Mouse (Mus musculus): ENCODE measurements at regions not wholly inside any gene's neighbourhood (a gene's known extent, or its start where the extent isn't known, plus 50 kb on each side); places are given as distances from the start of the nearest gene placed in this dataset.
A peak's percentile ranks its signal among the peaks of the same experiment; 100 is the strongest.

DNA sequence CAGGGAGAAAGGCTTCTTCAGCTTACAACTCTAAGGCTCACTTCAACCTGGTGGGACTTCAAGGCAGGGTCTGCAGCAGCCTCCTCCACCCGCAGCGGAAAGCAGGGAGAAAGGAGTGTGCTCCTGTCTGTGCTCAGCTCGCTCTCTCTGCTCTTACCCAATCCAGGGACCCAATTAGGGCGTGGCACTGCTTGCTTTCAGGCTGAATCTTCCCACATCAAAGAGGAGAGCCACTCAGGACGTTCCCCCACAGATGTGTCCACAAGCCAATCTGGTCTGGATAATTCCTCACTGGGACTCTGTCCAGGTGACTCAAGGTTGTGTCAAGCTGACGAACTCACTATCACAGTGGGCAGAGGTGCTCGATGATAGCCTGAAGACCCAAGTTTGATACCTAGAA, 72.0 kb upstream of the Zbtb40 start:
- no peaks in the 10 kb centered on the region for H3K36me3 ChIP-seq (replicated peaks; ENCODE audit: low read length)
- TF ChIP-seq GATA1 (IDR thresholded peaks at IDR 0.05; ENCODE audit: borderline replicate concordance, low read length) (no peak), FLI1 (IDR thresholded peaks at IDR 0.05; ENCODE audit: low read length) (no peak)
- H3K4me1 ChIP-seq: peaks cover 9% of the 10 kb centered on the region; the same call in 1 of the 2 replicates
- H3K9me3 ChIP-seq: no peaks in the 10 kb centered on the region
- peaks cover 65% of the 10 kb centered on the region for H3K27me3 ChIP-seq (replicated peaks)
- no peak overlapping the region for H3K4me3 ChIP-seq (replicated peaks)

DNA sequence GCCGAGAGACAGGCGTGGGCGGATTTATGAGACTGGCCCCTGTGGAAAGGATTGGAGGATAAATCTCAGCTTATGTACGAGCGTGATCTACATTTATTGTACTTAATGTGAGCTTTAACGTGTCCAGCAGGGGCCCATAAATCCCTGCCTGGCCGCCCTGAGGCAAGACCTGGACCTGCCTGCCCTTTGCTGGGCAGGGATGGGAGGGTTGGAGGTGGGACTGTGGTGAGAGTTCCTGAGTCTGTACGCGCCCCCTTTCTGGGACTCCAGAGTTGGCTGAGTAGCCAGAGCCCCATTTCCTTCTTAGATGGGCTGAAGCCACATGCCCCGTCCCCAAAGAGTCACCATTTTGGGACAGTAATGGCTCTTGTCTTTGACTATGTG, 69.7 kb upstream of the Zbtb40 start:
- no peaks in the 10 kb centered on the region for H3K9me3 ChIP-seq
- no peak overlapping the region for H3K4me3 ChIP-seq (replicated peaks)
- H3K4me1 ChIP-seq: peaks cover 9% of the 10 kb centered on the region; the same call in 1 of the 2 replicates
- H3K27me3 ChIP-seq (replicated peaks): peaks cover 59% of the 10 kb centered on the region
- H3K36me3 ChIP-seq (replicated peaks; ENCODE audit: low read length): no peaks in the 10 kb centered on the region
- no peak for TF ChIP-seq GATA1 (IDR thresholded peaks at IDR 0.05; ENCODE audit: borderline replicate concordance, low read length)
- TF ChIP-seq FLI1 (IDR thresholded peaks at IDR 0.05; ENCODE audit: low read length): no peak

- H3K27me3 ChIP-seq (replicated peaks): peaks cover 65% of the 10 kb centered on the region
- no peaks in the 10 kb centered on the region for H3K36me3 ChIP-seq (replicated peaks; ENCODE audit: low read length)
- peaks cover 9% of the 10 kb centered on the region; the same call in 1 of the 2 replicates for H3K4me1 ChIP-seq
- H3K9me3 ChIP-seq: no peaks in the 10 kb centered on the region
- TF ChIP-seq GATA1 (IDR thresholded peaks at IDR 0.05; ENCODE audit: borderline replicate concordance, low read length): no peak
- peak overlapping the region; percentile 42 for H3K4me3 ChIP-seq (replicated peaks)
These were observed 69.1 kb upstream of the Zbtb40 start for GRCm38 (mm10) chr4:137117471-137118331.

DNA sequence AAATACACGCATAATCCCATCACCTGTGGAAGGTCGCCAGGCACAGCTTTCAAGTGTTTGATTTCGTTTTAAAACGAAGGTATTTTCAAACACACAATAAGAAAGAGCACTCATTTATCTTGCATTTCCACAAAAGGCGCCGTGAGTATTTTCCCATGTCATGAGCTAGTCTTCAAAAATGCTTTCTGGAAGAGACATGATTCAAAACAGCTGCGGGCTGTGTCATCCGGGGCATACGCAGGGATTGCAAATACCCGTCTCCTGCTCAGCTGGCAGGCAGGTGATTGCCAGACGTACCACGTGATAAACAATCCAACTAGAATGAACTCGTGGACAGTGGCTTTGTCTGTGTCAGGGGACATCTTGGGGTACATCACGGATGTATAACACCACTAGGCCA, 66.5 kb upstream of the Zbtb40 start:
- peaks cover 79% of the 10 kb centered on the region for H3K27me3 ChIP-seq (replicated peaks)
- no peak for TF ChIP-seq FLI1 (IDR thresholded peaks at IDR 0.05; ENCODE audit: low read length)
- no peak for TF ChIP-seq GATA1 (IDR thresholded peaks at IDR 0.05; ENCODE audit: borderline replicate concordance, low read length)

DNA sequence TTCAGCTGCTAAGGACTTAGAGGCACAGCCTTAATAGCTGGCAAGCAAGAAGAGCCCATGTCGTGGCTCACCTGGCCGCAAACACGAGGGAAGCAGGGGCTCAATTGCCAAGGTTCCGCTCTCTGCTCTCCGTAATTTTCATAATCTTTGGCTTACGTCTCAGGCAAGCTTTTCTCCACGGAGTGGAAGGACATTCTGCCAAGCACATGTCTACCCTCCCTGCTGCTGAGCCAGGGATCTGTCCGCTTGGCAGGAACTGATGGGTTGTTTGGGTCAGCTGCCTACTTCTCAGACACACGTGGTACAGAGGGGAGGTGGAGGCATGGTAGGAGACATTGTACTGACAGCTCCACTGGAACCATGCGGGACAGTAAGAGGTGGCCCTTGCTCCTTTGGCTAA, 61.7 kb upstream of the Zbtb40 start:
- no peaks in the 10 kb centered on the region for H3K36me3 ChIP-seq (replicated peaks; ENCODE audit: low read length)
- H3K4me1 ChIP-seq: no peaks in the 10 kb centered on the region
- no peak overlapping the region for H3K4me3 ChIP-seq (replicated peaks)
- H3K9me3 ChIP-seq: peaks cover 21% of the 10 kb centered on the region
- peaks cover 72% of the 10 kb centered on the region for H3K27me3 ChIP-seq (replicated peaks)
- TF ChIP-seq FLI1 (IDR thresholded peaks at IDR 0.05; ENCODE audit: low read length): no peak
- no peak for TF ChIP-seq GATA1 (IDR thresholded peaks at IDR 0.05; ENCODE audit: borderline replicate concordance, low read length)

More for the DNA sequence above, 66.5 kb upstream of the Zbtb40 start:
- peaks cover 9% of the 10 kb centered on the region; the same call in 1 of the 2 replicates for H3K4me1 ChIP-seq
- peaks cover 17% of the 10 kb centered on the region for H3K9me3 ChIP-seq
- no peaks in the 10 kb centered on the region for H3K36me3 ChIP-seq (replicated peaks; ENCODE audit: low read length)
- no peak overlapping the region for H3K4me3 ChIP-seq (replicated peaks)

DNA sequence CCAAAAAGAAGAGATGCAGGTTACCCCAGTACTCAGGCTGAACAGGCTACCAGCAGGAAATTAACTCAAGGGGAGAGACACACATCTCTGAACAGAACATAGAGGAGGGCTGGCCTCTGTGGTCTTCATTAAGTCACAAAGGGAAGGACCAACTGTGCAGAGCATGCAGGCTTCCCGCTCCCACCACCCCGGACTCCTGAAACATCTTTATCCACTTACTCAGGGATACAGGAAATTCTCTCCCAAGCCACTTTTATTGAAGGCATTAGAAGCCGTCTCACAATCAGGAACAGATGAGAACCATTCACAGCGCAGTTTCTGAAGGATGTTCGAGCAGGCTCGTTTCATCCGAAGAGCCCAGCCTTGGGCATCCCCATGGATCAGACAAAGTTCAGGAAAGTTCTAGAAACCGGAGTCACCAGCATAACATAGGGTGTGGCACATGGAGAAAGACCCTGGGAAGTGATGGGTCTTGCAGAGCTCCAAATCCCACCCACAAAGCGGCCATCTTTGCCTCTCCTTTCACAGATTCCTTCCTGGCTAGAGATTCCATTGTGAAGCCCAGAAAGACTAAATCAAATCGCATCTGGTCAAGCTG, 55.9 kb upstream of the Zbtb40 start:
- H3K4me1 ChIP-seq: peaks cover 11% of the 10 kb centered on the region
- TF ChIP-seq GATA1 (IDR thresholded peaks at IDR 0.05; ENCODE audit: borderline replicate concordance, low read length) (no peak), FLI1 (IDR thresholded peaks at IDR 0.05; ENCODE audit: low read length) (no peak)
- no peak overlapping the region for H3K4me3 ChIP-seq (replicated peaks)
- peaks cover 69% of the 10 kb centered on the region for H3K27me3 ChIP-seq (replicated peaks)
- H3K9me3 ChIP-seq: peaks cover 7% of the 10 kb centered on the region
- H3K36me3 ChIP-seq (replicated peaks; ENCODE audit: low read length): no peaks in the 10 kb centered on the region

DNA sequence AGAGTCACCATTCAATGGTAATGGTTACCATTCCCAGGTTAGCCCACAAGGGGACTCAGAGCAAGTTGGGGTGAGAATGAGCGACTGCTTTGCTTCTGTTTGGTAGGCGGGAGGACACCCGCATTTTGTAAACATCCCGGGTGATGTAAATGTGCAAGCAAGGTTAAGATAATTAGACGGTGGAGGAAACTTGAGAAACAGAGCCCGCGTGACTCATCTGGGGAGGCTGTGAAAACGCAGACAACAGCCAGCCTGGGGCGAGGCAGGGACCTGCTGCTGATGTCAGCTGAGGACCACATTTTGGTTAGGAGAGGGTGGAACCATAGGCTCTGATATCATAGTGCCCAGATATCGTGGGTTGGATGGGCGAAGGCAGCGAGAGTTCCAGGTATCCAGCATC, 52.6 kb upstream of the Zbtb40 start:
- Histone ChIP-seq H3K9me3 (peaks cover 9% of the 10 kb centered on the region), H3K36me3 (replicated peaks; ENCODE audit: low read length) (no peaks in the 10 kb centered on the region), H3K27me3 (replicated peaks) (peaks cover 82% of the 10 kb centered on the region), H3K4me1 (peaks cover 11% of the 10 kb centered on the region), H3K4me3 (replicated peaks) (no peak overlapping the region)
- no peak for TF ChIP-seq GATA1 (IDR thresholded peaks at IDR 0.05; ENCODE audit: borderline replicate concordance, low read length)

DNA sequence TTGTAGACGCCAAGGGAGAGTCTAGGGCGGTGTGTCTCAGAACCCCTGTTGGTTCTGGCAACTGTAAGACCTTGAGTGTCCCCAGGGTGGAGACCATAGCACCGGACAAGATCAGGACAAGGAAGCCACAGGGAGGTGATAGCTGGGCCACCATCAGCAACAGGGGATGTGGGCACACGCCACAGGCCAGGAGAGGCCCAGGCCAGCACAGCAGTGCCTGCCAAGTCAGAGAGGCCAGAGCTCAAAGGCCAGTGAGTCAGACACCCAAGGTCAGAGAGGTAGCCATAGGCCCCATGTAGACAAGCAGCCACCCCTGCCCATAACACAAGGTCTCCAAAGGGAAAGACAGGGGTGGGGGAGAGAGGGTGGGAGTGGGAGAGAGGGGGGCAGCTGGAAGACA, 52.2 kb upstream of the Zbtb40 start:
- Histone ChIP-seq H3K4me3 (replicated peaks) (peak overlapping the region; percentile 30), H3K36me3 (replicated peaks; ENCODE audit: low read length) (no peaks in the 10 kb centered on the region), H3K9me3 (peaks cover 7% of the 10 kb centered on the region), H3K27me3 (replicated peaks) (peaks cover 79% of the 10 kb centered on the region), H3K4me1 (peaks cover 11% of the 10 kb centered on the region)
- no peak for TF ChIP-seq FLI1 (IDR thresholded peaks at IDR 0.05; ENCODE audit: low read length)
- TF ChIP-seq GATA1 (IDR thresholded peaks at IDR 0.05; ENCODE audit: borderline replicate concordance, low read length): no peak

Measured in megakaryocyte, embryonic 14.5 days (primary cell).